Mouse (Mus musculus) heart, postnatal 4 days (tissue): Measurements from ENCODE around the gene Ttll1. TPM values are rescaled to one million over a fixed set of nuclear protein-coding genes. Genes with fewer than 3 reads are reported as not detected.
"Not testable (repeated sequence)": the region's sequence is repeated elsewhere in the genome, so short reads cannot be mapped to it uniquely, and the experiment has no call there.

Experiments used
- DNase-seq: peaks from one replicate; pipeline ENCODE4 v3.0.0; 2021
- total RNA-seq, 2 experiments: library from RNA; stranded (reverse); gene quantifications; 2 replicates each; pipeline ENCODE4 v1.2.3; 2021

The Ttll1 gene
- total RNA-seq, 2 experiments from 2014 or later, result 20.7 to 24.3 TPM

DNA sequence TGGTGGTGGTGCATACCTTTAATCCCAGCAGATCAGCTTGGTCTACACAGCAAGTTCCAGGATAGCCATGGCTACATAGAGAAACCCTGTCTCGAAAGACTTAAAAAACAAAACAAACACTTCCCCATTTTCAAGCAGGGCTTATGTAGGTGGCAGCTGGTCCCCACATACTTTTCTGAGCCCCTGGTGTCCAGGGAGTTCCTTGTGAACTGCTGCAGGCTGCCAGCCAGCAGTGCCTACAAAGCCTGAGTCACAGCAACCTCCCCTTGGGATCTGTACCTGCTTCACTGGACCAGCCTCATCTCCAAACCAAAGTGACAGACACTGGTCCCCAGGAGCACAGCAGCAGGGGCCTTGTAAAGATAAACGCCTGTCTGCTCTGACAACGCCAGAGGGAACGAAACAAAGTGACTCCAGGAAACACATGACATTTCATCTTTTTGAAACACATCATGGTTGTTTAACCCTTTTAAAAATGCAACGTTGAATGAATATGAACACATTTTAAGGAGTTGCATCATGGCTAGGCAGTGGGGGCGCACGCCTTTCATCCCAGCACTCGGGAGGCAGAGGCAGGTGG lies 28.0 kb downstream of the Ttll1 start:
- DNase-seq, result no peak

DNA sequence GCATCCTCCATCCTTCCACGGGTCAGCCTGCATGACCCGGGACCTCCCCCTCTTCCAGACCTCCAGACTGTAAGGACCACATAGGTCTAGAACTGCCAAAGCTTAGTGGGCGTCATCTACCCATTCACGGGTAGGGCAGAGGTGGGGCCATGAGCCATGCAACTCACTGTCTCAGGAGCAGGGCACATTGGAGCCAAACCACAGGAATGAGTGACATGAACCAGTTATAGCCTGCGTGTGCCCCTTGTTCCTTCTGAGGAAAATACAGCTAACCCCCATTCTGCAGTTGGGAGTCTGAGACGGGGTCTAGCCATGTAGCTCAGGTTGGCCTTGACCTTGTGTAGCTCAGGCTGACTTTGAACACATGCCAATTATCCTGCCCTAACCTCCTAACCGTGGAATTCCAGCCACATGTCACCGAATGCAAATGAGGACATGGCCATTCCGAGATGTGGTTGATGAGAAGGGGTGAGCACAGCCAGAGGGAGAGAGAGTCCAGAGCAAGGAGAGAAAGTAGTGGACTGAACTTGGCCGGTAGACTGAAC lies 29.4 kb downstream of the Ttll1 start:
- no peak for DNase-seq

DNA sequence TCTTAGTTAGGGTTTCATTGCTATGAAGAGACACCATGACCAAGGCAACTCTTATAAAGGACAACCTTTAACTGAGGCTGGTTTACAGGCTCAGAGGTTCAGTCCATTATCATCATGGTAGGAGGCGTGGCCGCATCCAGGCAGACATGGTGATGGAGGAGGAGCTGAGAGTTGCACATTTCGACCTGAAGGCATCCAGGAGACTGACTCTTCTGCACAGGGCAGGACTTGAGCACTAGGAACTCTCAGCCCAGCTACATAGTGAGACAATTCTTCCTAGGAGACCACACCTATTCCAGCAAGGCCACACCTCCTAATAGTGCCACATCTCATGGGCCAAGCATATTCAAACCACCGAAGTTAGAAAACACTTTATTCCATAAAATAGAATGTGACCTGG lies 30.9 kb downstream of the Ttll1 start:
- no peak for DNase-seq

DNA sequence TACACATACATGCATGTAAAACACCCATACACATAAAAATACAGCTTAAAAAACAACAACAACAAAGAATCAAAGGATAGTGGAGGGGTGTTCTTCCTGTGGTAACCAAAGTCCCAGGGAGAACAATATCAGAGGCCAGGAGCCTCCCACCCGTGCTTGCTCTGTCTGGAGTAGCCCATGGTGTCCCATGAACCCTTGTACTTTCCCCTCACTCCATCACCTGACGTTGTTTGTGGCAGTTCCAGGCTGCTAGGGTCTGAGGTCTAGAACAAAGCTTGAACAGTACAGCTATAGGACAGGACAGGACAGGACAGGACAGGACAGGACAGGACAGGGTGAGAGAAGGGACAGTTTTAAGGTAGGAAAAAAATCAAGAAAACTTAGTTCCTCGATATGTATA lies 32.6 kb downstream of the Ttll1 start:
- no peak for DNase-seq

DNA sequence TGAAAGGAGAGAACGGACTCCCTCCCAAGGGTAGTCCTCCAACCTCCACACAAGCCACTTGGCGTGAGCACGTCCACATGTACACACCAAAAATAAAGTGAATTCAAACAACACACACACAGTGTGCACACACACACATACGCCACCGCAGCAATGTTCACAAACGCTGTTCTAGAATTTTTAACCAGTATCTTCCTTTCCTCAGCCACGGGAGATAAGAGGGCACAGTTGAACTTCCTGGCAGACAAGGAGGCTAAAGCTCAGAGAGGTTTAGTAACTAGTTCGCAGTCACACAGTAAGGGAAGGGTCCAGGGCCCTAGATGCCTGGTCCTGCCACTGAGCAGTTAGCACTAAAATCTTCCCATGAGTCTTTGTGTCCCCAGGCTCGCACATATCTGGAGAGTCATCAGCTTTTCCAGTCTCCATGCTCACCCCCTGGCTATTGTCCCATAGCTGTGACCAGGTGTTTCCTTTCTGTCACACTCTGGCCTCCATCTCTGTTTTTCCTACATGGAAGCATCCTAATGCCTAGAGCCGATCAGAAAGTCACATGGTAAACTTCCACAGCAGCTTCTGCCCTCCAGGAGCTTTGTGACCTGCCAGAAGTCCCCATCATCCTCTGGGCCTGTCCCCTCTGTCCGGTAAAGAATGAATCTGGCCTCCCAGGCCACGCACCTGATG lies 34.0 kb downstream of the Ttll1 start:
- peak; percentile 43 for DNase-seq

DNA sequence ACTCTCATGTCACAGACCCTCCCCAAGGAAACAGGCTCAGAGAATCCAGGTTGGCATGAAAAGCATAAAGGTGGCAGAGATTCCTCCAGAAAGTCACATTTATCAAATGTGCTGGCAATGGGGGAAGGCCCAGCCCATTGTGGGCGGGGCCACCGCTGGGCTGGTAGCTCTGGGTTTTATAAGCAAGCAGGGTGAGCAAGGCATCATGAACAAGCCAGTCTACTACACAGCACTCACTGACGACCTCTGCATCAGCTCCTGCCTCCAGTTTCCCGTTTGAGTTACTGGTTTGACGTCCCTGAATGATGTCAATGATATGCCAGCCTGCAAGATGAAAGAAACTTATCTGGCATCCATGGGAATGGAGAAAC lies 36.2 kb downstream of the Ttll1 start:
- no peak for DNase-seq

DNA sequence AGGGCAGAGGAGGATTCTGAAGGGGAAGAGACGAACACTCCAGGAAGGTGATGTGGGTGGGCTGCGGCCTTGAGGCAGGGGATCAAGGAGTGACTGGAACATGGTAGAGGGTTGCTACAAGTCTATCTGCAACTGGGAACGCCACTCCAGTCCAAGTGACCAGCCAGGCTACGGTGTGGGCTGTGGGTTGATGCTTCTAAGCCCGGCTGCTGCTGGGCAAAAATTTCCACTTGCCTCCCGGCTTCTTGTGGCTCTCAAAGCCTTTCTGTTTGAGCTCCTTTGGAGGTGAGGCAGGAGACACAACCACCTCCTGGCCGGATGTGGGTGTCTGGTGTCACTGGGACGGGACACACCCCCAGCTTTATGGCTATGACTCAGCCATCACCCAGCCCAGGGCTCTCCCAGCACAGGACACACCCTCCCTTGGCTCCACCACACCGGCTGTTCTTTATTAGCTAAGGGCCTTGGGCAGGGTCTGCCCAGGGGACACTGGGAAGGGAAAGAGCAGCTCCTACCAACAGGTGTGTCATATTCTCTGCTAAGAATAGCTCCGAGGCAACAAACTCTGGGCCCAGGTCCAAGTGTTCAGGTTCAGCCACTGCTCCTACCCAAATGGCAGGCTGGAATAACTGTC lies 36.7 kb downstream of the Ttll1 start:
- peak; percentile 74 for DNase-seq

DNA sequence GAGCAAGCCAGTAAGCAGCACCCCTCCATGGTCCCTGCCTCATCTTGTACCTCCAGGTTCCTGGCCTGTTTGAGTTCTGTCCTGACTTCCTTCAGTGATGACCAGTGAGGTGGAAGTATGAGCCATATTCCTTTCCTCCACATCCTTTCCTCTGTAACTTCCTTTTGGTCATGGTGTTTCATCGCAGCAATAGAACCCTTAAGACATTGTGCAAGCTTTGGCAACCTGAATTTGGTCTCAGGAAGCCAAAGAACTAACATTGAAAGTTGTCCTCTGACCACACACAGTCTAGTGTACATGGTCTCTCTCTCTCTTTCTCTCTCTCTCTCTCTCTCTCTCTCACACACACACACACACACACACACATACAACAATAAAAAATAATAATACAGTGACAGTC lies 37.4 kb downstream of the Ttll1 start:
- DNase-seq, result no peak

DNA sequence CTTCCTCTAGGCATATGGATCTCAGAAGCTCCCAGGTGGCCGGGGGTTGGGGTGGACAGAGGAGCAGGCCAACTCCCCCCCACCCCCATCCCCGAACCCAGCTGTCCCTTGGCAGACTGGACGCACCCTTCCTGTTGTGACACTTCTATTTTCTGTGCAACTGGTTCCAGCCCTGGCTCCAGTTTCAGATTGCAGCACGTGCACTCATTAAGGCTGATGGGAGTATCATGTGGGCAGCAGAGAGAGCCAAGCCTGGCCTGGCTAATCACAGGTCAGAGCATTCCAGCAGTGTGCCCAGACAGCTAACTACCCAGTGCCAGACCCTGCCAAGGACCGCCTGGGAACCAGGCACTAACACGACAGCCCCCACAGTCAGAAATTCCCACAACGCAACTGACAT lies 39.2 kb downstream of the Ttll1 start:
- peak; percentile 79 for DNase-seq

DNA sequence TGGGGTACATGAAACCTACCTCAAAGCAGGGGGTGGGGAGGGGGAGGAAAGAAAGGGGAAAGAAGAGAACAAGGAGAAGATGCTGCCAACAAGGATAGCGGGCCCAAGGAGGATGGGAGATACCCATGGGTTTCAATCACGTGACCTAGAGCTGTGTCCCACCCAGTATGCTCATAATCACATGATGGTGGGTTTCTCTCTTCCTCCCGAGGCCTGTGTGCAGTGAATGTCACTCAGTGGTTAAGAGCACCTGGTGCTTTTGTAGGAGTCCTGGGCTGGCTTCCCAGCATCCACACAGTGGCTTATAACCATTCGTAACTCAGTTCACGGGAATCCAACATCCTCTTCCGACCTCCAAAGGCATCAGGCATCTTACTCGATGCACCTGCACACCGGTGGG lies 40.2 kb downstream of the Ttll1 start:
- no peak for DNase-seq

DNA sequence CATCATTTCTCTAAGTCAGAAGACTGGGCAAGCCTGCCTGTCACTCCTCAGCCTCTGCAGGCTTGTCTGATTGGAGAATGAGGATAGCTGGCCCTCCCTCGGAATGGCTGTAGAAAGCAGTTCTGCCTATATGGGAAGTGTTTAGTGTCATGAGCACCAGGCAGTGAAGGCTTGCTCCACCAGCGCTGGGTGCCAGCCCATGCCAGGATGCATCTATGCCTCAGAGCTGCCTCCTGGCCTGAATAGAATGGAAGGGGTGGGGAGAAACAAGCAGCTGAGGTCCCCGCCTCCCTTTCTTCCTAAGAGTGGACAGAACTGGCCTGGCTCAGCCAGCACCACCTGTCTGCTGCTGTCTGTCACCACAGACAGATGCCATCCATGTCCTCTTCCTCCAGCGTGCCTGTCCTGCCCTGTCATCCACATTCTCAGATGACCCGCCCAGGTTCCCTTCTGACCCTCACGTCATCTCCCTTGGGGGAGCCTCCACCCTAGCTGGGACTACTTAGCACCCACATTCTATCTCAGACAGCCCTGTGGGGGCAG lies 41.3 kb downstream of the Ttll1 start:
- no peak for DNase-seq

DNA sequence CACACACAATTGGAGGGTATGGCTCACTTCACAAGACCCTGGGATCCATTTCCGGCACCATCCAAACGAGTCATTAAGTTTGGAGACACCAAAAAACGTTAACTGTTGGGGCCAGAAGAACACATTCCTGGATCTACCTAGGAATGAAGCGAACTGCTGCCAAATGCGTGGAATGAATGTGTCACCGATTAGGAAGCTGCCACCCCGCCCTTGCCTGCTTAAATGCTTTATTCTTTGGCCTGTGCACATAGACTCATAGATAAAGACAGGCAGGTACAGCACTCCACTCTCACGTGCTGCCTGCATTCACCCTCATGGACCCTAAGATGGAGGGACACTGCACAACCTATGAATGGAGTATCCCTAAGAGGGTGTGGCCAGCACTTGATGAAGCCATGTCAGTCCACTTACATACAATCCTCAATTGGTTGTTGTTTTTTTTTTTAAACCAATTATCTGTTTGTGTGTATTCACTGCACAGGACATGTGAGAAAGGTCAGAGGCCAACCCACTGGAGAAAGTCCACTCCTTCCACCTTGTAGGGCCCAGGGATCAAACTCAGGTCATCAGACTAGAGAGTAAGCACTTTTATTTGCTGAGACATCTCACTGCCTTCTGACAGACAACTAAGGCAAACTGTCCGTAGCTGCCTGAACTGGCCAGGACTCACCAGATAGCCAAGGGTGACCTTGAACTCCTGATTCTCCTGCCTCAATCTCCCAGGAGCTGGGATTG lies 43.3 kb downstream of the Ttll1 start:
- DNase-seq, result no peak

DNA sequence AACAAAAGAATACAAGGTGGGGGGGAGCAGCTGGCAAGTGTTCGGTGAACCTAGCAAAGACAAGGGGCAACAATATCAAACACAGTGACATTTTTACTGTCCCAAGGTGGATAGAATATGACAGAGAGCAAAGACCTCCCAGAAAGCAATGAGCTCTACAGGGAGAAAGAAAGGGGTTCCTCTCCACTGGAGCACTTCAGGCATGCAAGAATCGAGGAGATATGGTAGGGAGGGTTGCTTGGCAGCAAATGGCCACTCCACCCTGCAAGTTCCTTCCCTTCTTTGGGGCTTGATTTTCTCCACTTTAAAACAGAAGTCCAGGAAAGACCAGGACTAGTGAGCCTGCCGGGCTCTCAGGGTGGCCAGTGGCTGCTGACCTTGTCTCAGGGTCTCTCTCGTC lies 44.4 kb downstream of the Ttll1 start:
- DNase-seq, result no peak

DNA sequence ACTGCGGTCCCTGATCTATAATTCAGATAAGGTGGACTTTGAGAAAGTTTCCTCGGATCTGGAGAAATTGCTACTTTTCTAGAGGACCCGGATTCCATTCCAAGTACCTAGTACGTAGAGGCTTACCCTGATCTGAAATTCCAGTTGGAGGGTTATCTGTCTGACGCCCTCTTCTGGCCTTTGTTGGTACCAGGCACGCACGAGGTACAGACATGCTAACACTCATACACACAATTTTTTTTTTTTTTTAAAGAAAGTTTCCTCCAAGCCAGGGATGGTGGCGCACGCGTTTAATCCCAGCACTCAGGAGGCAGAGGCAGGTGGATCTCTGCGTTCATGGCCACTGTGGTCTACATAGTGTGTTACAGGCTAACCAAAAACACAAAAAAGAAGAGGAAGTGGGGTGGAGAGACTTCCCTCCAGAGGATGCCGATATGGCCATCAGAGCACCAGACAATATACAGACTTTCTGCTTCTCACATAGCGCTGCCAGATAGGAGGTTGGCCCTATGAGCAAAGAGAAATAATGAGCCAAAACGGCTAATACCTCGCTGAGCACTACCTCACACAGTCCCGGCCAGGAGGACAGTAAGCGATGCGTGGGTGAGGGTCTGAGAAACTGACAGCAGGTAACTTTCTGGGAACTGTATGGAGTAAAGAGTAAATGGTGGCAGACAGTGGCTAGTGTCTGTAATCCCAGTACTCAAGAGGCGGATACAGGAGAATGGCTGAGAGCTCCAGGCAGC lies 45.6 kb downstream of the Ttll1 start:
- peak; percentile 47 for DNase-seq

DNA sequence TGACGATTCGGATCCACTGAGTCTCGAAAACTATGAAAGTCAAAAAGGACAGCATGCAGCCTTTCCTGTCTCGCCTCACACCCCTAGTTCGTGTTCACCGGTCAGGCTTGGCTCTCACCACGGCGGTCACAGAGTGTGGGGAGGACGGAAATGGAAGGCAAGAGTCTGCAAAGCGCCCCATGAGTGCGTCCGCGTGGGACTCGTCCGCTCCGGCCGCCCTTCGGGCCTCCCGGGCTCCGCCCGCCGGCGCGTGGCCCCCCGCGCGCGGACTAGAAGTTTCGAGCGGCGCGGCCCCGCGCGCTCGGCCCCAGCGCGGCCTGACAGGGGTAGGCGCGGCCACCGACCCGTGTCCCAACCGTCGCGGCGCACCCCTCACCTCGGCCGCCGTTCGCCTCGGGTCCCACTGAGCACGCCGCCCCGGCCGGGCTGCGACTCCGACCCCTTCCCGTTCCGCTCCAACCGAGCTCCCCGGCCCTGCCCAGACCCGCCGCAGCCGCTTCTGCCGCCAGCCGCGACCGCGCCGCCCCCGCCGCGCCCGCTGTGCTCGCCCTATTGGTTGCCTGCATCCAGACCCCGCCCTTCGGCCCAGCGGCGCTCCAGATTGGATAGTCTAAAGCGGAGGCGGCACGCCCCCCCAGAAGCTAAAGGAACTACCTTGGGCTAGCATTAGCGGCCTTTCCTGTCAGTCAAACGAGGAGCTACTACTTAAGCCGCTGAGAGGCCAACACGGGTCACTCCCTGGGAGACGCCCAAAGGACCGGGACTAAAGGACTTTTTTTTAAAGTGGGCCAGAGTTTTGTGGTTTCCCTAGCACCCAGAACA lies 46.4 kb downstream of the Ttll1 start, which contains the start of gene Pacsin2:
Pacsin2 (minus strand) TSS at position 524 of the 822 bp plus-strand sequence.
- peak; percentile 99 for DNase-seq

DNA sequence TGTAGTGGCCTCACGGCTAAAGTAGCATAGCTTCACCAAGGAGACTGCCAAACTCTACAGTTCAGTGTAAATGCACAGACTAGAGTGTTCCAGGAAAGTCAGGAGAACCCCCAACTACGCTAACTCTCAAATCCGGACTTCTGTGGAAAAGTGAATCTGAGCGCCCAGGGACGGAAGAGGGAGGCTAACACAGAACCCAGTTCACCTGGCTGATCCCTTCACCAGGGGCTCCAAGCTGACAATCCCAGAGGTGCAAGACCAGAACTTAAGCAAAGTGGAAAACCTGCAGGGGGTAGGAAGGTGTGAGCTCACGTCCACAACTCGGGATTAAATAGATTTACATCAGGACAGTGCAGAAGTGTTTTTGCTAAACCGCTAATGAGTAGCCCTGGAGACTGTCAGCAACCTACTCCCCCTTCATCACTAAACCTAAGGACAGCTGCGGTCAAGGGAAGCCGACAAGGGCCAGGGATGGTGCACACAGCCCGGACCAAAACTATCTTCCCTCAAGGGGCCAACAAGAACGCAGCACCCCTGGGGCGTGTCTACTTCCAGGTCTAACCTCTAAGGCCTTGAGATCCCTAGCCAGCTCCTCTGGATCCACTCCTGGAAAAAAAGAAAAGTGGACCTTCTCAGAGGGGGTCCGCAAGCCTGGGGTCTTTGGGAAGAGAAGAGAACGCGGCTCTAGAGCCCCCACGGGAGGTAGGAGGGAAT lies 47.2 kb downstream of the Ttll1 start:
- DNase-seq, result no peak

DNA sequence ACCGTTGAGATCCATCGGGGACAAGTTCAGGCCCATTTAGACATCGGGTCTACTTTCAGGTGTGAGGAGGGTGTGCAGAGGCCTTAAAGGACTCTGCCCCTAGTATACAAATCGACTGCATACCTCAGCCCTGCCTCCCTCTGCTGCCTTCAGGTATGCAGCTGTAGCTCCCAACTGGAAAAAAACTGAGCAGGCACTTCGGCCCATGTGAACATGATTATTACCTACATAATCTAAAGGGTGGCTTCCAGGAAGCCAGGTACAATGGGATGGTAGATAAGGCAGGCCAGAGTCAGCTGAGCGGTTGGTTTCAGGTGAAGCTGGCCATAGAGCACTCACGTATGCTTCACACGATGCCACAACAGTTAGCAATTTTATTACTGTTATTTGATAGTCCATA lies 48.3 kb downstream of the Ttll1 start:
- DNase-seq, result not testable (repeated sequence)

DNA sequence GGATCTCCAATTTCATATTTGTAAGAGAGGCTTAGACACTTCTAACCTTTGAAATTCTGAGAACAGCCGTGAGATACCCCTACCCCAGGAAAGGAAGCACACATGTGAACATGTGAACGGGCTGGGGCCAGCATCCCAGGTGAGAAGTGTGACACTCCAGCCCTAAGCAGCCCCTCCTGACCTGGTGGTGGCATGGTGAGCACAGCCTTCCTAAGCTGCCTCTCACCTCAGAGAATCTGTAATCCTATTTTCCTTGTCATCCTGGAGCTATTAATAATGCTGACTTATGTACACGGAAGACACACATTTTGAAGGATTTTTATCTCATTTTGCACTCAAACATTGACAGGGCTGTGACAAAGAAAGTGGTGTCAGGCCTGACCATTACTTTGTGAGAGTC lies 49.8 kb downstream of the Ttll1 start:
- no peak for DNase-seq

DNA sequence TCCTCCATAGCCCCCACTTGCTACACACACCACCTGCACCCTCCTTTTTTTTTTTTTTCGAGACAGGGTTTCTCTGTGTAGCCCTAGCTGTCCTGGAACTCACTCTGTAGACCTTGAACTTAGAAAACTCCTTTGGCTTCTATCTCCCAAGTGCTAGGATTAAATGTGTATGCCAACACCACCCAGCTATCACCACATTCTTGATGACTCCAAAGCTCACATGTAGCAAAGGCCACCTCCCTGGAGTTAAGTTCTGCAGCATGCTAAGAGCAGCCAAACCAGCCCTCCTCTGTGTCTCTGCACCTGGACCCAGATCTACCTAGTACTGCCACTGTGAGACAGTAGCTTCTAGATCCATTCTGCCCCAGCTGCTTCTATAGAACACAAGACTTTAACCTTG lies 53.2 kb downstream of the Ttll1 start:
- DNase-seq, result no peak

DNA sequence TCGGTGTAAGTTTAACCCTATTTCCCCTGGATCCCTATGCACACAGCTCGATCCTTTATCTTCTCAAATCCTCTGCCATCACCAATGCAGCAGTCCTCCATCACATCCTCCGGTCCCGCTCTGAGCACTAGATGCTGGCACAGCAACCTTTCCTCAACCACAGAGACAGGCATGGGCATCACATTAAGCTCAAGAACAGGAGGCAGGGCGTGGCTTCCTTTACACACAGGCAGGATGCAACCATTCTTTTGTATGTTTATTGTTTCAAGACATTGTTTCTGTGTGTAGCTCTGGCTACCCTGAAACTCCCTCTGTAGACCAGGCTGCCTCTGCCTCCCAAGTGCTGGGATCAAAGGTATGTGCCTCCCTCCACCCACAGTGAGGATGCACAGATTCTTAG lies 55.1 kb downstream of the Ttll1 start:
- DNase-seq, result no peak

DNA sequence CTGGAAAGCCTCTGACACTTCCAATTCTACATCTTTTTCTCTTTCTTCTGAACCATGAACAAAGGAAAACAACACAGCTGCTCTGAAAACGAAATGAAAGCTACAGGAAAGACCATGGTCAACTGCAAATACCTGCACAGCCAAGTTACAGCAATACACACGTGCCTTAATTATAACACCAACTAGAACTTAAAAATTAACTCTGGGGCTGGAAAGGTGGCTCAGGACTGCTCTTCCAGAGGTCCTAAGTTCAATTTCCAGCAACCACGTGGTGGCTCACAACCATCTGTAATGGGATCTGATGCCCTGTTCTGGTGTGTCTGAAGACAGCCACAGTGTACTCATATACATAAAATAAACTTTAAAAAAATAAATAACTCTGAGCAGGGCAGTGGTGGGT lies 55.7 kb downstream of the Ttll1 start:
- no peak for DNase-seq
